Mouse (Mus musculus): ENCODE measurements around the gene Thtpa. TPM values are rescaled to one million over a fixed set of nuclear protein-coding genes. Genes with fewer than 3 reads are reported as not detected.

Thtpa gene
- 5.0 and 6.1 TPM in 2 replicates for polyA plus RNA-seq (2015; fragmentation: Nextera tagmentation; extraction: Ambion mirVana)

DNA sequence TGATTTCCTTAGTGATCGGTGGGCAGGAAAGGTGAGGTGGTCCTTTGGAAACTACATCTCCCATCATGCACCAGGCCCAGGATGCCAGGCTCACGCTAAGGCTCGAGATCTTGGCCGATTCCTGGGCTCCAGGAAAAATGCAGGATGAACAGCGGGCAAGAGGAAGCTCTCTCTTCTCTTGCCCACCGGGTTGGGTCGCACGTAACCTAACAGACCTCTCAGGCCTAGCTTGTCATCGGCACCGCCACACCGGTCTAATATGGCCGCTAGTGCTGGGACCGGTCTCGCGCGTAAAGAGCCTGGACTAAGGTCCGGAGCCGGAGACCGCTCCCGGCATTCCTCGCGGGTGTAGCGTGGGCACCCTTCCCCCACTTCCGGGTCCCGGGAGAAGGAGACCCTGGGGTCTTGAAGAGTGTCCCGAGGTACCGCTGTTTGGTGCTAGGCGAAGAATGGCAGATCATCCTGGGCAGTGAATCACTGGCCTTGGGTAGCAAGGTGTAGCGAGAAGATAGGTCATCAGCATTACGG, at the start of gene Thtpa:
Gene Thtpa (plus strand): TSS at position 81 of the 528 bp plus-strand sequence.

DNA sequence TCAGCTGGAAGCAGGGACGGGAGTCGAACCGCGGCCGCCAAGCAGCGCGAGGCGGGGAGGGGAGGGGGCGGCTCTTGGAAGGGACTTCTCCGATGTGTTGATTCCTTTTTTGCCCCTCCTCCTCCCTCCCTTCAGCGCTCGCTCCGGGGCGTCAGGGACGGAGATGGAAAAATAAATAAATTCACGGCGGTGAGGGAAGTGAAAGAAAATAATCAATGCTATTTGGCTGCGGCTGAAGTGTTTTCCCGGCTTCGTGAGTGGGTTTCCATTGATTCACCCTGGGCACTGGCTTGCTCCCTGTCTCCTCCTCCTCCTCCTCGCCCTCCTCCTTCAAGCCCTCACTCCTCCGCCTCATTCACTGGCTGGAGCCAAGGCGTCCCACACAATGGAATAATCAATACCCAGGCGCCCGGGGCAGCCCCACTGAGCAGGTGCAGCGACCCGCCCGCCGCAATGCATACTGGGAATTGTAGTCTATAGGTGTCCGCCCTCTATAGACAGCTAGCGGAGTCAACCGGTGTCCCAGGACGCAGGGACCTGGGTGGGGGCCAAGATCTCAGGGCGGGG, 2.5 kb upstream of the Thtpa start, which contains the start of gene Zfhx2:
Gene Zfhx2 (minus strand): TSS at position 314 of the 567 bp plus-strand sequence.

DNA sequence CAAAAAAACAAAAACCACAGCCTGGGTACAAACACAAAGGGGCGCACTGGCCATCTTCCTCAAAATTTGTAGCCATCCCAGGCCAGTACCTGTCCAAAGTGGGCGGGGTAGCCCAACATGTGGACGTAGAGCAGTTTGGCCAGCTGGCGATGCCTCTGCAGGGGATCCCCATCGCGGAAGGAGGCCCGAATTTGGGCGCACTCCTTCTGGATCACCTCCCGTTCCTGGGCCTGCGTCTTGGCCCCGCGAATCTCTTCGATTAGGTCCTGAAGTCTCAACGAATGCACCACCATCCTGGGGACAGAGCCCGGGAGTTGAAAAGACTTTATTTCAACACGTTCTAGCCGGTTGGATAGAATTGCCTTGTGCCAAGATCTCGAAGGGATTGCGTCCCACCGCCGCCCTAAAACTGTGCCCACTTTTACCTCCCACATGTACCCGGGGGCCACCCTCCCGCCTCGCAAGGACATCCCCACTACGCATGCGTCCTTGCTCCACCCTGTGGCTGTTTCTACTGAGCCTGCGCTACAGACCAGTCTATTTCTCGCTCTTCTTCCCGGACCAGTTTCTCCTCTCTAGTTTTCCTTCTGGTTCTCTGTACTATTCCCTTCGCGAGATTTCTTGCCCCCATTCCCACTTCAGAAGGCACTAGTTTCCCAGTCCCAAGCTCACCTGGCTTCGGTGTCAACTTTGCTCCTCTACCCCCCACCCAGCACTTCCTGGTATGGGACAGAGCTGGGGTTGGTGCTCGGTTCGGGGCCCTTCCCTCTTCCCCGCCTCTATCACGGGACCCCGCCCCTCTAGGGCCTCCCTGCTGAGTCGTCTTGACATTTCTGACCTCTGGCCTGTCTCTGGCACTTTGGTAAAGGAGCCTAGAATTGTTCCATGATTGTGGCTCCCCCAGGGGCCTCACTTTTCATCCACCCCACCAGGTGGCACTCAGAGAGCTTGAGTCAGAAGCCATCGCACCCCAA, 11.5 kb downstream of the Thtpa start, which contains the start of gene Ap1g2:
Gene Ap1g2 (minus strand): TSS at position 758 of the 974 bp plus-strand sequence.

DNA sequence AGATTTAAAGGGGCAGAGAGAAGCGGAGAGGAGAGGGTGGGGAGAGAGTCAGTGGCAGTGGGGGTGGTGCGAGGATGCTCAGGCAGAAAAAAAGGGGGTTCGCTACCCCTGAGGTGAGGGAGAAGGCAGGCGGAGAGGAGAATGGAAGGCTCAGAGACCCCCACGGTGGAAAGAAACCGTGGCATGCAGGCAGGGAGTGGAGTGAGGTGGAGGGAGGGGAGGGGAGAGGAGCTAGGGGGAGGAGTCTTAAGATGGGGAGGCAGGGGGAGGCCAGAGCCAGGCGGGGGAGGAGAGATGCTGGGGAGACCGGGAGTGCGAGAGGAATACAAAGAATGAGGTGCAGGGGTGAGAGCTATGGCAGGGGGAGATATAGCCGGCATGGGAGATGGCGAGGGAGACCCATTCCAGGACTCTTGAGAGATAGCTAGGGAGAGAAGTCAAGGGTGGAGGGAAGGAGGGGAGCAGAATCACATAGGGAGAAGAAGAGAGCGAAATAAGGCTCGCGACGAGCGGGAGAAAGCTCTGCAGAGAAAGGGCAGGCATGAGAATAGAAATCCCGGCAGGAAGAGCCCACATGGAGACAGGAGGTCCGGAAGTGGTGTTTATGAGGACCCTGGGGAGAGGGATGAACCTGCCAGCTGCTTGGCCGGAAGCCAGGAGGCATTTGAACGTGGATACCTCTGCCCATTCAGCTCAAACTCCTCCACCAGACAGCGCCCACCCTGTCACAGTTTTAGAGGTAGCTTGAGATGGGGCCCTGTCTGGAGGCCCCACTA, 22.0 kb downstream of the Thtpa start, which contains the start of gene Jph4:
Gene Jph4 (minus strand): TSS at position 511 of the 776 bp plus-strand sequence.

Other genes with a start within 250 kb of the Thtpa start
- gene Homez, start 223.8 kb upstream of the Thtpa start, polyA plus RNA-seq (2015; fragmentation: Nextera tagmentation; extraction: Ambion mirVana), result 2.9 and 3.5 TPM in 2 replicates
- gene Ppp1r3e, start 217.2 kb upstream of the Thtpa start, polyA plus RNA-seq (2015; fragmentation: Nextera tagmentation; extraction: Ambion mirVana), result 0.94 and 1.9 TPM in 2 replicates
- 2.2 and 2.8 TPM in 2 replicates for gene Bcl2l2, start 211.4 kb upstream of the Thtpa start, polyA plus RNA-seq (2015; fragmentation: Nextera tagmentation; extraction: Ambion mirVana)
- 0.29 and 0.44 TPM in 2 replicates for gene Gm20521, start 211.3 kb upstream of the Thtpa start, polyA plus RNA-seq (2015; fragmentation: Nextera tagmentation; extraction: Ambion mirVana)
- 85.3 and 86.5 TPM in 2 replicates for gene Pabpn1, start 202.3 kb upstream of the Thtpa start, polyA plus RNA-seq (2015; fragmentation: Nextera tagmentation; extraction: Ambion mirVana)
- gene Slc22a17, start 181.7 kb upstream of the Thtpa start, polyA plus RNA-seq (2015; fragmentation: Nextera tagmentation; extraction: Ambion mirVana), result 5.2 and 7.2 TPM in 2 replicates
- gene Efs, start 168.7 kb upstream of the Thtpa start, polyA plus RNA-seq (2015; fragmentation: Nextera tagmentation; extraction: Ambion mirVana), result 3.3 and 6.1 TPM in 2 replicates
- not detected in 2 replicates for gene Il25, start 162.1 kb upstream of the Thtpa start, polyA plus RNA-seq (2015; fragmentation: Nextera tagmentation; extraction: Ambion mirVana)
- gene Cmtm5, start 158.5 kb upstream of the Thtpa start, polyA plus RNA-seq (2015; fragmentation: Nextera tagmentation; extraction: Ambion mirVana), result 0.12 TPM in 1 of 2 replicates, not detected in the other
- gene Myh6, start 127.9 kb upstream of the Thtpa start, polyA plus RNA-seq (2015; fragmentation: Nextera tagmentation; extraction: Ambion mirVana), result 0.05 and 0.45 TPM in 2 replicates
- not detected in 2 replicates for gene Gm17428, start 117.9 kb upstream of the Thtpa start, polyA plus RNA-seq (2015; fragmentation: Nextera tagmentation; extraction: Ambion mirVana)
- gene Myh7, start 100.2 kb upstream of the Thtpa start, polyA plus RNA-seq (2015; fragmentation: Nextera tagmentation; extraction: Ambion mirVana), result 0.13 and 0.24 TPM in 2 replicates
- 56.7 and 57.3 TPM in 2 replicates for gene Ngdn, start 79.3 kb upstream of the Thtpa start, polyA plus RNA-seq (2015; fragmentation: Nextera tagmentation; extraction: Ambion mirVana)
- 0.96 and 0.97 TPM in 2 replicates for gene Zfhx2, start 2.5 kb upstream of the Thtpa start, polyA plus RNA-seq (2015; fragmentation: Nextera tagmentation; extraction: Ambion mirVana)
- gene Ap1g2, start 11.8 kb downstream of the Thtpa start, polyA plus RNA-seq (2015; fragmentation: Nextera tagmentation; extraction: Ambion mirVana), result 18.9 and 23.3 TPM in 2 replicates
- gene Jph4, start 22.2 kb downstream of the Thtpa start, polyA plus RNA-seq (2015; fragmentation: Nextera tagmentation; extraction: Ambion mirVana), result 0.06 and 0.10 TPM in 2 replicates
- gene Dhrs2, start 127.2 kb downstream of the Thtpa start, polyA plus RNA-seq (2015; fragmentation: Nextera tagmentation; extraction: Ambion mirVana), result 0.13 and 0.14 TPM in 2 replicates

Data from spleen, postnatal 0 days (tissue).